8 mouse cellular contexts compared by ENCODE assay signal in the genomic region with DNA sequence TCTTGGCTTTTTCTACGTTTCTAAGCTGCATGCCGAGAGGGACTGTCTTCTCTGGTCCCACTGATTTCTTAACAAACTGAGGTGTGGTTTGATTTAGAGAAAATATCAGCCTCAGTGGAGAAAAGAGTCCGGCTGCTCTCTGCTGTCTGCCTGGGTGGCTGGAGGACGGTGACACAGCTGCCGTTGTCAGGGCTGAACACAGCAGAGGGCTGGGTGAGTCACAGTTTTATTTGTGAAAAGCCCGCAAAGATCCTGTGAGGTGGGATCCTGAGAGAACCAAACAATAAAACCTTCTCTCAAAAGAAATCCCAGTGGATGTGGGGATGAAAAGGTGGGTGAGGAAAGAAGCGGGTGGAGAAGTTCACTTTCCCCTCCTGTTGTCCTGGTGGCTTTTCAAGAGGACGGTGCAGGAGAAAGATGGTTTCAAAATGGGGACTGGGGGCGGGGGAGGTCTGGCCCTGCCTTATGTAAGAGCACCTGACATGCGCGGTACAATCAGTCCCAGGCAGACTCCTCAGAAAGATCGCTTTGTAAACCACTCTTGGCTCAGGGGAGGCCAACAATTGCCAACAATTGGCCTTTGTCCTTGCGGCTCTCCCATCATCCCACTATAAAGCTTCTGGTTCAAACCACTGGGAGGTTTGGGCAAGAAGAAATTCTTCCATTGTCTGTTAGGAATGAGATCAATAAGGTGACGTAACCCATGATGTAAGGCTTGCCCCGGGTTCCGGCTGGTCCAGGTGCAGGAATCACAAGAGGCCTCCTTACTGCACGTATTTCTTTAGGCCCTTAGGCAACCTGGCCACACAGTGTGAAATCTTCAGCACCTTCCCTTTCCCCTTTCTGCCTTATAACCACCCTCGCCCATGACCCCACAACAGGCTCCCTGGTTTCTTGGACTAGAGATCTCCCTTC. TPM values are rescaled to one million over a fixed set of nuclear protein-coding genes. Genes with fewer than 3 reads are reported as not detected.
DNase-seq lines count a peak whose midpoint lies in the region; ATAC-seq and TF ChIP-seq lines count a peak whose summit lies in the region.

No protein-coding gene starts in this region.

- TF ChIP-seq POLR2A in thymus, adult 2 months (IDR thresholded peaks at IDR 0.05; ENCODE audit: control insufficient read depth, extremely low read depth, insufficient read depth, low read length, poor library complexity): no peak

- H3K36me3 ChIP-seq in hindbrain, embryonic 14.5 days (replicated peaks; ENCODE audit: control insufficient read depth, insufficient read depth): no peaks in the 10 kb centered on the region
- no peaks in the 10 kb centered on the region for H3K36me3 ChIP-seq in neural tube, embryonic 13.5 days
- no peaks in the 10 kb centered on the region for H3K36me3 ChIP-seq in thymus, adult 2 months (ENCODE audit: control insufficient read depth, insufficient read depth, low read length)

- H3K9ac ChIP-seq in hindbrain, embryonic 14.5 days: peak overlapping the region; percentile 54
- peak overlapping the region; percentile 61 for H3K9ac ChIP-seq in neural tube, embryonic 13.5 days

- H3K27me3 ChIP-seq in hindbrain, embryonic 14.5 days (ENCODE audit: control insufficient read depth, insufficient read depth, low read length): no peaks in the 10 kb centered on the region
- H3K27me3 ChIP-seq in neural tube, embryonic 13.5 days: no peaks in the 10 kb centered on the region
- no peaks in the 10 kb centered on the region for H3K27me3 ChIP-seq in thymus, adult 2 months (ENCODE audit: control insufficient read depth, insufficient read depth, low read length)

- H3K4me1 ChIP-seq in hindbrain, embryonic 14.5 days (replicated peaks; ENCODE audit: control insufficient read depth, insufficient read depth, low read length): peaks cover 11% of the 10 kb centered on the region; the same call in 1 of the 2 replicates
- H3K4me1 ChIP-seq in neural tube, embryonic 13.5 days (replicated peaks): peaks cover 15% of the 10 kb centered on the region
- H3K4me1 ChIP-seq in thymus, adult 2 months (replicated peaks; ENCODE audit: control insufficient read depth, insufficient read depth, low read length): peaks cover 5% of the 10 kb centered on the region

- no peak for TF ChIP-seq CTCF in thymus, adult 2 months (IDR thresholded peaks at IDR 0.05; ENCODE audit: borderline replicate concordance, control insufficient read depth, extremely low read depth, insufficient read depth, low read length, poor library complexity)

- H3K4me2 ChIP-seq in hindbrain, embryonic 14.5 days (replicated peaks): peak overlapping the region; percentile 43
- H3K4me2 ChIP-seq in neural tube, embryonic 13.5 days: peak overlapping the region; percentile 52

- peak; percentile 91 for ATAC-seq in hindbrain, embryonic 14.5 days (ENCODE audit: low FRiP score)
- ATAC-seq in neural tube, embryonic 13.5 days (ENCODE audit: low read depth): peak; percentile 94

- H3K4me3 ChIP-seq in hindbrain, embryonic 14.5 days (replicated peaks; ENCODE audit: low read length): no peak overlapping the region
- peak overlapping the region; percentile 17 for H3K4me3 ChIP-seq in neural tube, embryonic 13.5 days
- H3K4me3 ChIP-seq in thymus, adult 2 months (ENCODE audit: control insufficient read depth, insufficient read depth, low read length): no peak overlapping the region

- H3K9me3 ChIP-seq in hindbrain, embryonic 14.5 days (ENCODE audit: control insufficient read depth, low read length): no peaks in the 10 kb centered on the region
- no peaks in the 10 kb centered on the region for H3K9me3 ChIP-seq in neural tube, embryonic 13.5 days

- H3K27ac ChIP-seq in hindbrain, embryonic 14.5 days: peak overlapping the region; percentile 69
- peak overlapping the region; percentile 67 for H3K27ac ChIP-seq in neural tube, embryonic 13.5 days (replicated peaks)
- no peak overlapping the region for H3K27ac ChIP-seq in thymus, adult 2 months (ENCODE audit: control insufficient read depth, insufficient read depth, low read length)

- 27% methylated on average over 18 of the region's 18 CpGs for WGBS in hindbrain, embryonic 14.5 days
- WGBS in neural tube, embryonic 13.5 days: 22% methylated on average over 18 of the region's 18 CpGs
- 95% methylated on average over 18 of the region's 18 CpGs for WGBS in thymus, adult 2 months

- DNase-seq in layer of hippocampus, adult 8-10 months (ENCODE audit: low spot score in 2 of 2): peak; percentile 72 to 83
- no peak for DNase-seq in layer of hippocampus, postnatal 25 days (ENCODE audit: extremely low spot score in 1 of 2, low spot score in 1 of 2)
- DNase-seq in cerebellum, adult 8-10 months: peak; percentile 21
- peak; percentile 61 for DNase-seq in hindbrain, embryonic 14.5 days (ENCODE audit: low spot score)
- DNase-seq in thymus, postnatal 4 days: no peak
- DNase-seq in thymus, adult 2 months: no peak
- DNase-seq in ovary, postnatal 10 days (ENCODE audit: low spot score): no peak

RNA-seq across cellular contexts. Expression of gene Aqp11, which starts 19.1 kb away (rescaled TPM):
- 10 to 100 TPM; 31.3 to 38.5 (median 34.4) TPM for total RNA-seq in layer of hippocampus, adult 8-10 months (2022)
- total RNA-seq in layer of hippocampus, postnatal 25 days (2021): 10 to 100 TPM; 39.7 to 43.8 TPM
- 21.6 and 22.0 TPM in 2 replicates for polyA plus RNA-seq in hindbrain, embryonic 14.5 days (2014; fragmentation: Nextera tagmentation; extraction: Ambion mirVana)
- polyA plus RNA-seq in neural tube, embryonic 13.5 days (2015; fragmentation: Nextera tagmentation; extraction: Ambion mirVana): 11.6 and 12.7 TPM in 2 replicates
- 277 and 395 TPM in 2 replicates for polyA plus RNA-seq in thymus, adult 2 months (2012; rRNA removed)

RNA-seq across cellular contexts. Expression of gene Pak1, which starts 31.1 kb away (rescaled TPM):
- 100 to 1,000 TPM; 216 to 243 (median 233) TPM for total RNA-seq in layer of hippocampus, adult 8-10 months (2022)
- total RNA-seq in layer of hippocampus, postnatal 25 days (2021): 100 to 1,000 TPM; 213 to 237 TPM
- 152 and 160 TPM in 2 replicates for polyA plus RNA-seq in hindbrain, embryonic 14.5 days (2014; fragmentation: Nextera tagmentation; extraction: Ambion mirVana)
- polyA plus RNA-seq in neural tube, embryonic 13.5 days (2015; fragmentation: Nextera tagmentation; extraction: Ambion mirVana): 113 and 121 TPM in 2 replicates
- 11.4 and 11.8 TPM in 2 replicates for polyA plus RNA-seq in thymus, adult 2 months (2012; rRNA removed)

Comparison
In these comparisons a context has a peak if more than half of its experiments do, and no peak if none do; other contexts are left out.
1. DNase-seq: peak in layer of hippocampus, adult 8-10 months (2 of 2), cerebellum, adult 8-10 months (single experiment) and hindbrain, embryonic 14.5 days (single experiment); none in layer of hippocampus, postnatal 25 days (0 of 2), thymus, postnatal 4 days (single experiment), thymus, adult 2 months (single experiment) and ovary, postnatal 10 days (single experiment).
2. RNA of gene Aqp11, which starts 19.1 kb away (polyA plus RNA-seq): 277 to 395 TPM in thymus, adult 2 months; 21.6 to 22.0 TPM in hindbrain, embryonic 14.5 days and 11.6 to 12.7 TPM in neural tube, embryonic 13.5 days; every median in the first group is over 10 times any median in the second.